Mouse (Mus musculus) intestine, embryonic 16.5 days (tissue): Measurements from ENCODE around the gene Aldh1a2. TPM values are rescaled to one million over a fixed set of nuclear protein-coding genes. Genes with fewer than 3 reads are reported as not detected.

ENCODE experiments used
- ATAC-seq: fragments of 200-750 bp; cut with Nextera tagmentation; 2 replicates; pipeline ENCODE4 v1.8.0; 2017; ENCODE audit warnings: moderate TSS enrichment, moderate library complexity
- H3K27ac ChIP-seq: fragments of 300-500 bp; sonication (generic); 2 replicates; pipeline ENCODE4 v1.5.1; 2014; ENCODE audit warnings: mild to moderate bottlenecking, low read length
- H3K27me3 ChIP-seq: fragments of 300-500 bp; sonication (generic); replicated peaks from 2 replicates; pipeline ENCODE4 v1.6.1; 2014; ENCODE audit warnings: low read length, control low read depth, mixed read lengths; ENCODE audit not compliant: control insufficient read depth, insufficient read depth
- H3K36me3 ChIP-seq: fragments of 300-500 bp; sonication (generic); 2 replicates; pipeline ENCODE4 v1.6.1; 2014; ENCODE audit warnings: low read length, control low read depth; ENCODE audit not compliant: control insufficient read depth, insufficient read depth
- H3K4me1 ChIP-seq: fragments of 300-500 bp; sonication (generic); 2 replicates; pipeline ENCODE4 v1.6.1; 2014; ENCODE audit warnings: low read length, control low read depth, mixed read lengths; ENCODE audit not compliant: control insufficient read depth, insufficient read depth
- H3K4me2 ChIP-seq: fragments of 300-500 bp; sonication (generic); 2 replicates; pipeline ENCODE4 v1.6.1; 2014; ENCODE audit warnings: low read depth, low read length, control low read depth
- H3K4me3 ChIP-seq: fragments of 300-500 bp; sonication (generic); 2 replicates; pipeline ENCODE4 v1.5.1; 2014; ENCODE audit warnings: mild to moderate bottlenecking, low read length
- H3K9ac ChIP-seq: fragments of 300-500 bp; sonication (generic); 2 replicates; pipeline ENCODE4 v1.6.1; 2014; ENCODE audit warnings: low read depth, low read length
- H3K9me3 ChIP-seq: fragments of 300-500 bp; sonication (generic); 2 replicates; pipeline ENCODE4 v1.6.1; 2016; ENCODE audit warnings: low read length, control low read depth; ENCODE audit not compliant: control insufficient read depth
- WGBS: fragments of 180-500 bp; shearing (Covaris S2); extraction: QIAGEN DNeasy Blood & Tissue Kit; methylation state at CpG from one replicate; pipeline ENCODE4 v1.1.7; 2014; 5-methylcytosine and 5-hydroxymethylcytosine counted together
- polyA plus RNA-seq: library from polyadenylated mRNA; unstranded; fragments of >200 nt; fragmentation: Nextera tagmentation; extraction: Ambion mirVana; gene quantifications from 2 replicates; pipeline ENCODE4 v1.2.1, GENCODE M21; 2015

Aldh1a2 gene
- polyA plus RNA-seq, 1 experiment from 2014 or later = 68.9 TPM

GRCm38 (mm10) chr9:71307106-71307789, 91.7 kb downstream of the Aldh1a2 start:
- no peak overlapping the region for H3K27ac ChIP-seq
- WGBS = 69% methylated on average over 9 of the region's 9 CpGs

GRCm38 (mm10) chr9:71315960-71316359, 100.4 kb downstream of the Aldh1a2 start:
- no peak for ATAC-seq
- Histone ChIP-seq H3K36me3 (no peaks in the 10 kb centered on the region), H3K4me3 (no peak overlapping the region), H3K4me1 (no peaks in the 10 kb centered on the region), H3K9me3 (no peaks in the 10 kb centered on the region), H3K9ac (no peak overlapping the region), H3K27ac (no peak overlapping the region), H3K4me2 (no peak overlapping the region), H3K27me3 (no peaks in the 10 kb centered on the region)
- 95% methylated on average over 3 of the region's 3 CpGs for WGBS

More at GRCm38 (mm10) chr9:71307106-71307789, 91.7 kb downstream of the Aldh1a2 start:
- Histone ChIP-seq H3K36me3 (no peaks in the 10 kb centered on the region), H3K4me2 (no peak overlapping the region), H3K9me3 (no peaks in the 10 kb centered on the region), H3K27me3 (0 out of 2 replicates have a peak, but pooled peaks cover 2% of the 10 kb centered on the region), H3K4me3 (no peak overlapping the region), H3K9ac (no peak overlapping the region), H3K4me1 (no peaks in the 10 kb centered on the region)
- no peak for ATAC-seq

- peaks cover 4% of the 10 kb centered on the region; the same call in 1 of the 2 replicates for H3K4me1 ChIP-seq
- peak; percentile 50 for ATAC-seq
- 52% methylated on average over 11 of the region's 11 CpGs for WGBS
- H3K27me3 ChIP-seq = no peaks in the 10 kb centered on the region
- H3K4me2 ChIP-seq = no peak overlapping the region
- no peaks in the 10 kb centered on the region for H3K9me3 ChIP-seq
- peak overlapping the region; percentile 29; the same call in 1 of the 2 replicates for H3K27ac ChIP-seq
- H3K4me3 ChIP-seq = no peak overlapping the region
- no peaks in the 10 kb centered on the region for H3K36me3 ChIP-seq
- no peak overlapping the region for H3K9ac ChIP-seq
These were observed 101.7 kb downstream of the Aldh1a2 start for GRCm38 (mm10) chr9:71317096-71317920.

- Histone ChIP-seq H3K27me3 (no peaks in the 10 kb centered on the region), H3K9ac (no peak overlapping the region), H3K27ac (0 out of 2 replicates have a peak overlapping the region, but pooled peaks have one; percentile 29), H3K9me3 (no peaks in the 10 kb centered on the region), H3K36me3 (no peaks in the 10 kb centered on the region), H3K4me2 (no peak overlapping the region), H3K4me3 (no peak overlapping the region), H3K4me1 (peaks cover 4% of the 10 kb centered on the region; the same call in 1 of the 2 replicates)
- 46% methylated on average over 3 of the region's 3 CpGs for WGBS
- peak; percentile 52 for ATAC-seq
These were observed 102.3 kb downstream of the Aldh1a2 start for GRCm38 (mm10) chr9:71317921-71318241.

GRCm38 (mm10) chr9:71319776-71320175, 104.2 kb downstream of the Aldh1a2 start:
- WGBS = 90% methylated on average over 5 of the region's 5 CpGs
- ATAC-seq = no peak

GRCm38 (mm10) chr9:71320246-71321155, 104.9 kb downstream of the Aldh1a2 start:
- peaks cover 4% of the 10 kb centered on the region; the same call in 1 of the 2 replicates for H3K4me1 ChIP-seq
- H3K9ac ChIP-seq = no peak overlapping the region
- WGBS = 67% methylated on average over 11 of the region's 11 CpGs
- H3K36me3 ChIP-seq = no peaks in the 10 kb centered on the region
- no peak for ATAC-seq
- H3K4me3 ChIP-seq = no peak overlapping the region
- H3K27ac ChIP-seq = no peak overlapping the region
- H3K4me2 ChIP-seq = no peak overlapping the region
- H3K9me3 ChIP-seq = no peaks in the 10 kb centered on the region
- H3K27me3 ChIP-seq = no peaks in the 10 kb centered on the region

More at GRCm38 (mm10) chr9:71319776-71320175, 104.2 kb downstream of the Aldh1a2 start:
- H3K27ac ChIP-seq = no peak overlapping the region
- no peaks in the 10 kb centered on the region for H3K9me3 ChIP-seq
- H3K36me3 ChIP-seq = no peaks in the 10 kb centered on the region
- peaks cover 4% of the 10 kb centered on the region; the same call in 1 of the 2 replicates for H3K4me1 ChIP-seq
- no peaks in the 10 kb centered on the region for H3K27me3 ChIP-seq
- H3K9ac ChIP-seq = no peak overlapping the region
- H3K4me3 ChIP-seq = no peak overlapping the region
- H3K4me2 ChIP-seq = no peak overlapping the region

GRCm38 (mm10) chr9:71321436-71321835, 105.8 kb downstream of the Aldh1a2 start:
- Histone ChIP-seq H3K4me3 (no peak overlapping the region), H3K27me3 (no peaks in the 10 kb centered on the region), H3K9me3 (no peaks in the 10 kb centered on the region), H3K4me2 (no peak overlapping the region), H3K4me1 (peaks cover 4% of the 10 kb centered on the region; the same call in 1 of the 2 replicates), H3K36me3 (no peaks in the 10 kb centered on the region), H3K27ac (no peak overlapping the region), H3K9ac (no peak overlapping the region)
- no peak for ATAC-seq
- 56% methylated on average over 7 of the region's 7 CpGs for WGBS

- Histone ChIP-seq H3K9me3 (no peaks in the 10 kb centered on the region), H3K4me2 (no peak overlapping the region), H3K27me3 (no peaks in the 10 kb centered on the region), H3K9ac (no peak overlapping the region), H3K36me3 (no peaks in the 10 kb centered on the region), H3K4me3 (no peak overlapping the region), H3K27ac (no peak overlapping the region), H3K4me1 (peaks cover 4% of the 10 kb centered on the region; the same call in 1 of the 2 replicates)
- ATAC-seq = peak; percentile 42; the same call in 1 of the 2 replicates
- 57% methylated on average over 6 of the region's 6 CpGs for WGBS
These were observed 106.3 kb downstream of the Aldh1a2 start for GRCm38 (mm10) chr9:71321871-71322270.
